Mouse (Mus musculus): ENCODE measurements around the gene Ak9.

GRCm38 (mm10) chr10:41293019-41293418 lies 10.8 kb upstream of the Ak9 start:
- TF ChIP-seq ETS1 (IDR thresholded peaks at IDR 0.05; ENCODE audit: low read depth, low read length) (no peak), TCF12 (IDR thresholded peaks at IDR 0.05; ENCODE audit: low read depth, low read length) (no peak)

Measured in MEL (cell line).